Mouse (Mus musculus) neural tube, embryonic 15.5 days (tissue): ENCODE measurements at regions not wholly inside any gene's neighbourhood (a gene's known extent, or its start where the extent isn't known, plus 50 kb on each side); places are given as distances from the start of the nearest gene placed in this dataset.

Experiments
- ATAC-seq: fragments of 200-750 bp; cut with Nextera tagmentation; 2 replicates; pipeline ENCODE4 v1.8.0; 2017; ENCODE audit warnings: mild to moderate bottlenecking, moderate TSS enrichment, moderate library complexity; ENCODE audit not compliant: low FRiP score
- H3K27ac ChIP-seq: fragments of 300-500 bp; sonication (generic); replicated peaks from 2 replicates; pipeline ENCODE4 v1.5.1; 2015; ENCODE audit warnings: mild to moderate bottlenecking, inconsistent platforms
- H3K27me3 ChIP-seq: fragments of 300-500 bp; sonication (generic); replicated peaks from 2 replicates; pipeline ENCODE4 v1.6.1; 2015; ENCODE audit warnings: inconsistent platforms
- H3K36me3 ChIP-seq: fragments of 300-500 bp; sonication (generic); 2 replicates; pipeline ENCODE4 v1.6.1; 2015; ENCODE audit warnings: inconsistent platforms
- H3K4me1 ChIP-seq: fragments of 300-500 bp; sonication (generic); 2 replicates; pipeline ENCODE4 v1.6.1; 2015; ENCODE audit warnings: inconsistent platforms
- H3K4me2 ChIP-seq: fragments of 300-500 bp; sonication (generic); 2 replicates; pipeline ENCODE4 v1.6.1; 2015; ENCODE audit warnings: inconsistent platforms, mild to moderate bottlenecking, moderate library complexity
- H3K4me3 ChIP-seq: fragments of 300-500 bp; sonication (generic); replicated peaks from 2 replicates; pipeline ENCODE4 v1.5.1; 2015; ENCODE audit warnings: mild to moderate bottlenecking, inconsistent platforms
- H3K9ac ChIP-seq: fragments of 300-500 bp; sonication (generic); replicated peaks from 2 replicates; pipeline ENCODE4 v1.6.1; 2015; ENCODE audit warnings: mild to moderate bottlenecking, inconsistent platforms
- H3K9me3 ChIP-seq: fragments of 300-500 bp; sonication (generic); replicated peaks from 2 replicates; pipeline ENCODE4 v1.6.1; 2016; ENCODE audit warnings: inconsistent platforms
- WGBS: fragments of 180-500 bp; shearing (Covaris S2); methylation state at CpG from one replicate; pipeline ENCODE4 v1.1.7; 2015; ENCODE audit warnings: mixed read lengths; 5-methylcytosine and 5-hydroxymethylcytosine counted together

DNA sequence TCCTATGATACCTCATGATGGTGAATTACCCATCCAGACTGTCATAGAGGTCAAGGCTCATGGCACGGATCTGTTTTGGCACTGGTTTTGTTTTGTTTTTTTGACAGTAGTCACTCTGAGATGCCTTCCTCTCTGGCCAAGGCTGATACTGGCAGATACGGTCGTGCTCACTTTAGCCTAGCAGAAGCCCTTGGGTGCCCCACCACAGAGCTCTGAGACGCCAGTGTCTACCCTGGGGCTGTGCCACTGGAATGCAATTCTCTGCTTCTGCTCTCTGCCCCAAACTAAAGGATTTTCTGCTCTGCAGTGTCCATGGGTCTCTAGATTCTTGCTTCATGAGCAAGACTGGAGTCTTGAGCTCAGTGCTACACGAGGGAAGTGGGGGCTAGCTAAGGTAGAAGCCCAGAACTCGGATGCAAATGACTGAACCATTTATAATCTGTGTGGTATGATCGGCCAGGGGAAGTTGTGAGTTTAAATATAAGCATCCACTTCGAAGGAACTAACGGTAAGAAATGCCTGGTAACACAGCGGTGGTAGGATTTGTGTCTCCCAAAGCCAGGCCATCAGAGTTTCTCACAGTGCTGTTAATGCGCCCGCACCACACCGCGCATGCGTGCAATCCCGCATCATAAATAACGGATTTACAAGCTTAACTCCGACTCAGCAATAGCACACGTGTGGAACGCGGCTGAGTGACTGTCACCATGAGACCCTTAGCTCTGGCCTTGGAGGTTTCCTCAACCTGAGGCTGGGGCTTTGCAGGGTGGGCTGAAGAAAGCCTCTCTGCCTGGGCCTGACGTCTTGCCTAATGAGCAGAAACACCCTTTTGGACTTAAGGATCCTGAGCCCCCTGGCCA, 177.6 kb downstream of the Bcl11a start:
- H3K4me1 ChIP-seq, result no peaks in the 10 kb centered on the region
- H3K36me3 ChIP-seq, result no peaks in the 10 kb centered on the region
- no peak overlapping the region for H3K9ac ChIP-seq
- peak; percentile 65; the same call in 1 of the 2 replicates for ATAC-seq
- no peak overlapping the region for H3K4me3 ChIP-seq
- no peaks in the 10 kb centered on the region for H3K27me3 ChIP-seq
- H3K4me2 ChIP-seq, result peak overlapping the region; percentile 13; the same call in 1 of the 2 replicates
- WGBS, result 75% methylated on average over 22 of the region's 22 CpGs
- no peaks in the 10 kb centered on the region for H3K9me3 ChIP-seq
- no peak overlapping the region for H3K27ac ChIP-seq

DNA sequence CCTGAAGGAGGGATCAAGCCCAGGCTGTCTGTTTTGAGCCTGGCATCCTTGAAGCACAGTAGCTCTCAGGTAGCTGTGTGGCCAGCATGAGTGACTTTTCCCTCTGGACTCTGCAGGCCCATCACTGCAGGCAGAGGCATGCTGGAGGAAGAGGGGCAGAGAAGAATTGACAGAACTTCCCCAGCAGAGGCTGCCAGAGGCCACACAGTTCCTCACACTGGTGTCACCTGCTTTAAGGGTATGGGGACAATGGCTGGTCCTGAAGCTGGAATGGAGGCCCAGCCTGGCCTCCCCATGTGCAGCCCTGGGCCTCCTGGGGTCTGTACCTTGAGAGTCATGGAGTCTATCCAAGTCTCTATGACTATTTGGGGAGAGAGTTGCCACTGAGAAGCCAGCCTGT, 179.9 kb downstream of the Bcl11a start:
- H3K27ac ChIP-seq, result no peak overlapping the region
- no peaks in the 10 kb centered on the region for H3K27me3 ChIP-seq
- H3K9ac ChIP-seq, result no peak overlapping the region
- no peak overlapping the region for H3K4me2 ChIP-seq
- no peaks in the 10 kb centered on the region for H3K36me3 ChIP-seq
- no peaks in the 10 kb centered on the region for H3K4me1 ChIP-seq
- no peak for ATAC-seq
- no peaks in the 10 kb centered on the region for H3K9me3 ChIP-seq
- H3K4me3 ChIP-seq, result no peak overlapping the region

DNA sequence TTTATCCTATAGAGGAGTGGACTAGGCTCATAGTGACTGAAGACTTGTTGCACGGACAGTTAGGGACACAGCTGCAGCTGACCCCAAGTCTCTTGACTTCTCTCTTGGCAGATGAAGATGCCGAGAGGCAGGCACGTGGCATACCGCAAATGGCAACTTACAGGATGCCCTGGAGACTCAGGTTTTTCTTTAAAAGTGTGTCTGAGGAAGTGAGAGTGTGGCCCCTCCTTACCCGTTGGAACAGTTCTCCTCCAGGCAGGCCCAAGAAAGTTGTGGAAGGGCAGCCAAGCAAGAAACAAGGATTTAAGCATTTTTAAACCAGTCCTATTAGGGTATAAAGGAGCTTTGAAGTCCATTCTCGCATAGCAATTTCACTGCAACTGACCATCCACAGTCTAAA, 180.5 kb downstream of the Bcl11a start:
- H3K27ac ChIP-seq, result no peak overlapping the region
- no peaks in the 10 kb centered on the region for H3K36me3 ChIP-seq
- no peak overlapping the region for H3K9ac ChIP-seq
- H3K9me3 ChIP-seq, result no peaks in the 10 kb centered on the region
- no peaks in the 10 kb centered on the region for H3K27me3 ChIP-seq
- no peaks in the 10 kb centered on the region for H3K4me1 ChIP-seq
- no peak for ATAC-seq
- 87% methylated on average over 6 of the region's 6 CpGs for WGBS
- H3K4me3 ChIP-seq, result no peak overlapping the region
- H3K4me2 ChIP-seq, result no peak overlapping the region

GRCm38 (mm10) chr11:24259668-24260067, 181.8 kb downstream of the Bcl11a start:
- ATAC-seq, result no peak
- no peaks in the 10 kb centered on the region for H3K36me3 ChIP-seq
- H3K4me2 ChIP-seq, result no peak overlapping the region
- WGBS, result 59% methylated on average over 2 of the region's 2 CpGs
- no peaks in the 10 kb centered on the region for H3K9me3 ChIP-seq
- H3K9ac ChIP-seq, result no peak overlapping the region
- no peaks in the 10 kb centered on the region for H3K4me1 ChIP-seq
- H3K4me3 ChIP-seq, result no peak overlapping the region
- no peak overlapping the region for H3K27ac ChIP-seq
- H3K27me3 ChIP-seq, result no peaks in the 10 kb centered on the region

GRCm38 (mm10) chr11:24269046-24269445, 191.2 kb downstream of the Bcl11a start:
- 88% methylated on average over 2 of the region's 2 CpGs for WGBS
- Histone ChIP-seq H3K9me3 (no peaks in the 10 kb centered on the region), H3K27me3 (0 out of 2 replicates have a peak, but pooled peaks cover 3% of the 10 kb centered on the region)

GRCm38 (mm10) chr11:24281628-24282027, 203.8 kb downstream of the Bcl11a start:
- no peak for ATAC-seq
- Histone ChIP-seq H3K4me1 (peaks cover 27% of the 10 kb centered on the region), H3K9me3 (no peaks in the 10 kb centered on the region), H3K27ac (no peak overlapping the region), H3K27me3 (no peaks in the 10 kb centered on the region), H3K9ac (no peak overlapping the region), H3K4me2 (no peak overlapping the region), H3K4me3 (no peak overlapping the region), H3K36me3 (no peaks in the 10 kb centered on the region)
- 79% methylated on average over 5 of the region's 5 CpGs for WGBS

More at GRCm38 (mm10) chr11:24269046-24269445, 191.2 kb downstream of the Bcl11a start:
- H3K4me1 ChIP-seq, result no peaks in the 10 kb centered on the region
- no peaks in the 10 kb centered on the region for H3K36me3 ChIP-seq
- ATAC-seq, result no peak
- no peak overlapping the region for H3K9ac ChIP-seq
- H3K27ac ChIP-seq, result no peak overlapping the region
- H3K4me2 ChIP-seq, result no peak overlapping the region
- no peak overlapping the region for H3K4me3 ChIP-seq

GRCm38 (mm10) chr11:24282556-24282955, 204.7 kb downstream of the Bcl11a start:
- peaks cover 31% of the 10 kb centered on the region for H3K4me1 ChIP-seq
- H3K27ac ChIP-seq, result peak overlapping the region; percentile 28

GRCm38 (mm10) chr11:24286129-24287108, 208.6 kb downstream of the Bcl11a start:
- Histone ChIP-seq H3K9ac (no peak overlapping the region), H3K27ac (no peak overlapping the region), H3K4me1 (peaks cover 31% of the 10 kb centered on the region), H3K27me3 (0 out of 2 replicates have a peak, but pooled peaks cover 3% of the 10 kb centered on the region), H3K4me2 (peak overlapping the region; percentile 31; the same call in 1 of the 2 replicates), H3K4me3 (no peak overlapping the region), H3K36me3 (no peaks in the 10 kb centered on the region), H3K9me3 (no peaks in the 10 kb centered on the region)
- 12% methylated on average over 18 of the region's 18 CpGs for WGBS
- peak; percentile 58; the same call in 1 of the 2 replicates for ATAC-seq

More at GRCm38 (mm10) chr11:24282556-24282955, 204.7 kb downstream of the Bcl11a start:
- H3K4me2 ChIP-seq, result peak overlapping the region; percentile 50
- H3K9me3 ChIP-seq, result no peaks in the 10 kb centered on the region
- peak overlapping the region; percentile 30 for H3K9ac ChIP-seq
- no peaks in the 10 kb centered on the region for H3K36me3 ChIP-seq
- 15% methylated on average over 9 of the region's 9 CpGs for WGBS
- peak; percentile 66 for ATAC-seq
- no peaks in the 10 kb centered on the region for H3K27me3 ChIP-seq
- H3K4me3 ChIP-seq, result peak overlapping the region; percentile 19; the same call in 1 of the 2 replicates

DNA sequence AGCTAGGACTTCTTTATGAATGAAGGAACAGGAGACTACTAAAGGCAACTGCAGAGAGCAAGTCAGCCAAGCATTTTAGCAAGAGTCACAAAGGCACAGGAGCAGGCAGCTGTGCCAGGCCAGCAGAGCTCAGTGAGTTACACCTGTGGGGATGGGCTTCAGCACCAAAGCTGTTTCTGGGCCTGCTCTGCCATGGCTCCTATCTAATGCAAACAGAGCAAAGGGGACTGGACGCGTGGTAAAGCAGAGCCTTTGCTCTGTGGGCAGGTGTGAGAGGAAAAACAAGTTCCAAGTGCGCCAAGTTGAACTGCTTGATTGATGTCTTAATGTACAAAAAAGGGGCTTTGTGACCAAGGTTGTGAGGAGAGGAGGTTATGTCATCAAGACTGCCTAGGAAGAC, 215.4 kb downstream of the Bcl11a start:
- Histone ChIP-seq H3K36me3 (no peaks in the 10 kb centered on the region), H3K4me1 (peaks cover 14% of the 10 kb centered on the region; the same call in 1 of the 2 replicates), H3K4me2 (no peak overlapping the region), H3K9me3 (no peaks in the 10 kb centered on the region), H3K27me3 (0 out of 2 replicates have a peak, but pooled peaks cover 4% of the 10 kb centered on the region), H3K9ac (no peak overlapping the region), H3K4me3 (no peak overlapping the region), H3K27ac (no peak overlapping the region)
- ATAC-seq, result no peak
- WGBS, result 84% methylated on average over 3 of the region's 3 CpGs

- ATAC-seq, result no peak
- H3K36me3 ChIP-seq, result no peaks in the 10 kb centered on the region
- H3K9ac ChIP-seq, result no peak overlapping the region
- no peak overlapping the region for H3K4me2 ChIP-seq
- H3K4me3 ChIP-seq, result no peak overlapping the region
- H3K4me1 ChIP-seq, result peaks cover 14% of the 10 kb centered on the region; the same call in 1 of the 2 replicates
- no peak overlapping the region for H3K27ac ChIP-seq
- H3K9me3 ChIP-seq, result no peaks in the 10 kb centered on the region
- 0 out of 2 replicates have a peak, but pooled peaks cover 4% of the 10 kb centered on the region for H3K27me3 ChIP-seq
- WGBS, result 78% methylated on average over 7 of the region's 7 CpGs
Observed at GRCm38 (mm10) chr11:24293860-24294531, 216.1 kb downstream of the Bcl11a start.
